Mouse (Mus musculus) ES-Bruce4 (cell line): ENCODE results near the gene Scml4.

ENCODE experiments used
- EP300 ChIP-seq: IDR thresholded peaks from 2 replicates; pipeline ENCODE4 v1.6.1; 2011; ENCODE audit warnings: low read depth, low read length; ENCODE audit not compliant: insufficient read depth
- POLR2A ChIP-seq: IDR thresholded peaks from one replicate; pipeline ENCODE4 v1.8.1; 2011; ENCODE audit warnings: low read length; ENCODE audit not compliant: insufficient read depth

DNA sequence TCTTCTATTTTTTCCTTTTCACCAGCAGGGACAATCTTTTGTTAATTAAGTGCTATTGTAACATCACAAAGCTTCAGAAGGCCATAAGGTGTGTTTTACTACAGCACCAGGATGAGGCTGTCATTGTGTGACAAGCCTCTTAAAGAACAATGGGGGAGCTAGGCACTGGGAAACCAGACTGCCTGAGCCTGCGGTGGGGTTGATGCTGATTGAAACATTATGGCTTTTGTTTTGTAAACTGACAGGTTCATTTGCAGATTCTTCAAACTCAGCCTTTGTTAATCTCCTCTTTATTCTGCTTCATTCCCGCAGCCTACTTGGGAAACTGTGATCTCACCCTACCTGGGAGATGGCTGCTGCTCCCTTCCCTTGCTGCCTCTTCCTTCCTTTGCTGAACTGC is 108.2 kb downstream of the Scml4 start:
- no peak for TF ChIP-seq POLR2A
- TF ChIP-seq EP300: peak; percentile 89
